13 mouse cellular contexts compared by ENCODE assay signal in genomic region chr9:33887279-33887678, GRCm38 (mm10).
DNase-seq lines count a peak whose midpoint lies in the region; ATAC-seq and TF ChIP-seq lines count a peak whose summit lies in the region.
"Had no signal": no experiment of that assay in that cellular context is flagged by ENCODE, and none has a peak within 500 bp of the region (broad histone marks: within the 10 kb centered on the region; RNA-seq: fewer than 3 reads in every experiment).

No protein-coding gene starts in this region.

- H3K9ac ChIP-seq in hindbrain, embryonic 12.5 days, result no peak overlapping the region
- no peak overlapping the region for H3K9ac ChIP-seq in hindbrain, embryonic 16.5 days (ENCODE audit: low read depth, low read length)
- no peak overlapping the region for H3K9ac ChIP-seq in kidney, embryonic 14.5 days (ENCODE audit: low read depth, low read length)
- H3K9ac ChIP-seq: hindbrain, embryonic 15.5 days had no signal

- ATAC-seq in hindbrain, embryonic 12.5 days (ENCODE audit: low FRiP score), result peak; percentile 63
- no peak for ATAC-seq in hindbrain, embryonic 16.5 days
- peak; percentile 85 for ATAC-seq in kidney, embryonic 14.5 days (ENCODE audit: low FRiP score, low TSS enrichment)

- WGBS in hindbrain, embryonic 12.5 days, result 34% methylated on average over 2 of the region's 2 CpGs
- WGBS in hindbrain, embryonic 16.5 days, result 30% methylated on average over 2 of the region's 2 CpGs
- 28% methylated on average over 2 of the region's 2 CpGs for WGBS in kidney, embryonic 14.5 days

- no peak overlapping the region for H3K27ac ChIP-seq in hindbrain, embryonic 12.5 days
- H3K27ac ChIP-seq in hindbrain, embryonic 16.5 days (ENCODE audit: low read depth, low read length), result no peak overlapping the region
- H3K27ac ChIP-seq in kidney, embryonic 14.5 days (ENCODE audit: low read depth, low read length), result no peak overlapping the region
- H3K27ac ChIP-seq: heart, embryonic 10.5 days; hindbrain, embryonic 15.5 days had no signal

- DNase-seq in brain, embryonic 14.5 days (ENCODE audit: low read depth), result peak; percentile 45
- DNase-seq in lung, postnatal 25 days (ENCODE audit: low spot score), result peak; percentile 4
- no peak for DNase-seq in spleen, postnatal 4 days (ENCODE audit: low spot score in 2 of 2)
- DNase-seq in left cerebral cortex, adult 9 months (ENCODE audit: low spot score in 2 of 2), result no peak
- DNase-seq: cerebellum, adult 11-12 months; liver; thymus, adult 2 months had no signal

- no peak for TF ChIP-seq CTCF in brain, embryonic 14.5 days (IDR thresholded peaks at IDR 0.05; ENCODE audit: borderline replicate concordance, extremely low read depth, insufficient read depth, insufficient read length)

- no peak overlapping the region for H3K4me3 ChIP-seq in hindbrain, embryonic 12.5 days
- H3K4me3 ChIP-seq in hindbrain, embryonic 16.5 days (ENCODE audit: low read length), result no peak overlapping the region
- H3K4me3 ChIP-seq in kidney, embryonic 14.5 days (ENCODE audit: low read length), result no peak overlapping the region
- H3K4me3 ChIP-seq: heart, embryonic 10.5 days; hindbrain, embryonic 15.5 days had no signal

- no peaks in the 10 kb centered on the region; the same call in 1 of the 2 replicates for H3K27me3 ChIP-seq in hindbrain, embryonic 12.5 days
- H3K27me3 ChIP-seq in hindbrain, embryonic 16.5 days (replicated peaks; ENCODE audit: control insufficient read depth, insufficient read depth, low read length), result no peaks in the 10 kb centered on the region
- no peaks in the 10 kb centered on the region for H3K27me3 ChIP-seq in kidney, embryonic 14.5 days (ENCODE audit: control insufficient read depth, insufficient read depth, low read length)
- H3K27me3 ChIP-seq: hindbrain, embryonic 15.5 days had no signal

- no peak for TF ChIP-seq POLR2A in brain, embryonic 14.5 days (IDR thresholded peaks at IDR 0.05; ENCODE audit: borderline replicate concordance, extremely low read depth, insufficient read depth, insufficient read length, poor library complexity, severe bottlenecking)

- no peaks in the 10 kb centered on the region for H3K9me3 ChIP-seq in hindbrain, embryonic 12.5 days (replicated peaks)
- H3K9me3 ChIP-seq in hindbrain, embryonic 16.5 days (ENCODE audit: control insufficient read depth, low read length), result no peaks in the 10 kb centered on the region
- no peaks in the 10 kb centered on the region for H3K9me3 ChIP-seq in kidney, embryonic 14.5 days (ENCODE audit: control insufficient read depth, low read length)
- H3K9me3 ChIP-seq: G1E; heart, embryonic 10.5 days; hindbrain, embryonic 15.5 days had no signal

- no peaks in the 10 kb centered on the region for H3K4me1 ChIP-seq in hindbrain, embryonic 12.5 days
- no peaks in the 10 kb centered on the region for H3K4me1 ChIP-seq in hindbrain, embryonic 16.5 days (ENCODE audit: control insufficient read depth, insufficient read depth, low read depth, low read length)
- no peaks in the 10 kb centered on the region for H3K4me1 ChIP-seq in kidney, embryonic 14.5 days (ENCODE audit: control insufficient read depth, insufficient read depth, low read length)
- H3K4me1 ChIP-seq: heart, embryonic 10.5 days; hindbrain, embryonic 15.5 days had no signal

- H3K4me2 ChIP-seq in hindbrain, embryonic 12.5 days (replicated peaks), result no peak overlapping the region
- no peak overlapping the region for H3K4me2 ChIP-seq in hindbrain, embryonic 16.5 days (ENCODE audit: low read length)
- H3K4me2 ChIP-seq in kidney, embryonic 14.5 days (replicated peaks; ENCODE audit: low read depth, low read length), result no peak overlapping the region
- H3K4me2 ChIP-seq: hindbrain, embryonic 15.5 days had no signal

- no peaks in the 10 kb centered on the region for H3K36me3 ChIP-seq in hindbrain, embryonic 12.5 days
- no peaks in the 10 kb centered on the region for H3K36me3 ChIP-seq in hindbrain, embryonic 16.5 days (ENCODE audit: control insufficient read depth, insufficient read depth, low read length)
- no peaks in the 10 kb centered on the region for H3K36me3 ChIP-seq in kidney, embryonic 14.5 days (ENCODE audit: control insufficient read depth, insufficient read depth, low read length)
- H3K36me3 ChIP-seq: G1E; heart, embryonic 10.5 days; hindbrain, embryonic 15.5 days had no signal

Comparison
In these comparisons a context has a peak if more than half of its experiments do, and no peak if none do; other contexts are left out.
1. DNase-seq: peak in brain, embryonic 14.5 days (single experiment) and lung, postnatal 25 days (single experiment); none in spleen, postnatal 4 days (0 of 2) and left cerebral cortex, adult 9 months (0 of 2).